Mouse (Mus musculus) CD4-positive, CD25-positive, alpha-beta regulatory T cell, adult 2 months (primary cell): ENCODE data around the gene Abtb2.

ENCODE experiments used
- DNase-seq: peaks from one replicate; pipeline ENCODE4 v3.0.0-alpha.2; 2012; ENCODE audit warnings: low read depth, low spot score

Gene Abtb2

DNA sequence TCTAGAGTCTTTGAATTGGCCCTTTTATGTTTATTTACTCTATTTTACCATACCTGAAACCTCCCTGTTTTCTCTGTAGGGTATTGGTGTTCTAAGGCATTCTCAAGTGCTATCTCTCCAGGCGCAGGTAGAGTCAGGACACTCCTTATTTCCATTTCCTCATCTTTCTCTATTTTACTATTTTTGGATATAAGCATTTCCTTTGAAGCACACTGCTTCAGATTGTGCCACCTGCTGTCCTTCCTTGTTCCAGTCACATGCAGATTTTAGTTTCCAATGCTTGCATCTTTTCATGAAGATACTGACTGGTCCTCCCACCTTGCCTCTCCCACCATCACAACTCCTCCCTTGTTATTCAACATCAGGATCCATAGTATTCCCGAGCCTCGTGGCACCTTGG, 47.8 kb downstream of the Abtb2 start:
- DNase-seq, result no peak

GRCm38 (mm10) chr2:103615028-103615427, 48.9 kb downstream of the Abtb2 start:
- DNase-seq, result no peak

DNA sequence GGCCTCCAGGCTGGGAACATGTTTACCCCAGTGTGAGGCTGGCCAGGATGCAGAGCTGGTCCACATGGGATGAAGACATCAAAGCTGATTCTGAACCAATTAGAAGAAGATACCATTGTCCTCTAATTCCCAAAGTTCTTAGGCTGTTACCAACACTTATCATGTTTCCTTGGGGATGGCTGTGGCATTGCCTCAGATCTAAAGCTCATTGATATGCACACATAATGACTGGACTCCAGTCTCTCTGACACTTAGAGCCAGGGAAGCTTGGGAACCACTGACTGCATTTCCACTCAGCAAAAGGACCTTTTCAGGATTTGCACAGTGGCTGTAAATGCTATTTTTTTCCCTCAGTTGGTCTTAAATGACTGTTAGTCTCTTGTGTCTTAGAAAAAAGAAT, 52.3 kb downstream of the Abtb2 start:
- no peak for DNase-seq

DNA sequence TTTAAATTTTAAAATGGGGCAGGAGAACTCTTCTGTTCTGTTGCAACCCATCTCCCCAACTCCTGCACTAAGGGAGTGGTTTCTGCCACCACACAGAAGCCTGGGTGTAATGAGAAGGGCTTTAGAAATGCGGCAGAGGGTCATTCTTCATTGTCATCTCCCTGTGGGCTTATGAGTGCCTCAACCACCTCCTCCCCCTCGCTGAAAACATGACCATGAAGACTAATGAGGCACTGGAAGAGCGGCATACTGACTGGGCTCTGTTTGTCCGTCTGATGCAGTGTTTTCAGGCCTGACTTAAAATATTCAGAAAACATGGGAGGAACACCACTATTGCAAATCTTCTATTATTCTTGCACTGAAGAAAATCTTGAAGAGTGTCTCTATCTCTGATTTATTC, 56.8 kb downstream of the Abtb2 start:
- DNase-seq, result no peak

DNA sequence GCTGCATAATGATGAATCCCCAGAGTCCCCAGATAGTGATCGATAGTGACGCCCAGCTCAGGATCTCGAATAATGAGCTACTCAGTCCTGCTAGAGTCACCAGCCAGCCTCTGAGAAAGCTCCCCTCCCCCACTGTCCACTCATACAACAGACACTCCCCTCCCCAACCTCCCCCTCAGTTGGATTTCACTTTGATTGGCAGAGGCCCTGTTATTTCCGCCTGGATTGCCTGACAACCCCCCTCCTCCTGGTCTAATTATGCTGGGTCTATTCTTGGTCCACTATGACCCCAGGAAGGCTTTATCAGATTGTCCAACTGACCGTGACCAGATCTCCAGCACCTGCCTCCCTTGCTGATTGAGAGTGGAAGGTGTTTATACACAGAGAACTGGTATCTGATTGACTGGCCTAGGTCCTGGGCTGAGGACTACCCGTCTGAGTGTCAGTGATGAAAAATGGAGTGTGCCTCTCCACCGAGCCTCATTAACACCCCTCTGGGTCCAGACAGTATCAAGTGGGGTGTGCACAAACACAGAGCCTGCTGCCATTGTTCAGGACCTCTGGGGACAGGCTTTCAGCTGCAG, 59.3 kb downstream of the Abtb2 start:
- DNase-seq, result no peak

DNA sequence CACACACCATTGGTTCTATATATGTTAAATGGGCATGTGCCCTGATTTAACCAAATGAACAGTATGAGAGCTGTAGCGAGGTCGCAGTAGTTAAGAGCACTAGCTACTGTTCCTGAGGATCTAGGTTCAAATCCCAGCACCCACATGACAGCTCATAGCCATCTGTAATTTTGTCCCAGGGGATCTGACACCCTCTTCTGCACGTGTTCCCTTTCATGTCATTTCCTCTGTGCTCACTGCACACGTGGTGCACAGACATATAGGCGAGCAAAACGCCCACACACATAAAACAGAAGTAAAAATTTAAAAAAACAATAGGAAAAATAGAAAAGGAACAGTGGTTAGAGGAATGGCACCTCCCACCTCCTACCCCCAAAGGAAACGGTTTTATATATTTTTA, 61.0 kb downstream of the Abtb2 start:
- peak; percentile 55 for DNase-seq

DNA sequence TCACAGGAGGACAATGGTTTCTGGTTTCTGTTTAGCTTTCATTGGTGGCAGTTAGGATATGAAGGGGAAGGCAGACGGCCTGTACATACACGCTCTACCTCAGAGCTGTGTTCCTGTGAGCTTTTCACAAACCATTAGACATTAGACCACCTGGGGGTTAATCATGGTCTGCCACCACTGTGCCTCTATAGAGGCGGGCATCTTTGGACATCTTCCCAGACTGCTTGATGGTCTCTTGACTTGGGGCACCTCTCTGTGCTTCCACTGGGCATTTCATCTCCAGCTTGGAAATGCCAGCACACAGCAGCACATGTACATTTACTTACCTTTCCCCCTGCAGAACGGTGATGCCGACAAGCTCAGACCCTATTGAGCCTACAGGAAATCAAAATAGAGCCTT, 63.8 kb downstream of the Abtb2 start:
- no peak for DNase-seq

- DNase-seq, result no peak
Observed at GRCm38 (mm10) chr2:103631293-103631717, 65.2 kb downstream of the Abtb2 start.

DNA sequence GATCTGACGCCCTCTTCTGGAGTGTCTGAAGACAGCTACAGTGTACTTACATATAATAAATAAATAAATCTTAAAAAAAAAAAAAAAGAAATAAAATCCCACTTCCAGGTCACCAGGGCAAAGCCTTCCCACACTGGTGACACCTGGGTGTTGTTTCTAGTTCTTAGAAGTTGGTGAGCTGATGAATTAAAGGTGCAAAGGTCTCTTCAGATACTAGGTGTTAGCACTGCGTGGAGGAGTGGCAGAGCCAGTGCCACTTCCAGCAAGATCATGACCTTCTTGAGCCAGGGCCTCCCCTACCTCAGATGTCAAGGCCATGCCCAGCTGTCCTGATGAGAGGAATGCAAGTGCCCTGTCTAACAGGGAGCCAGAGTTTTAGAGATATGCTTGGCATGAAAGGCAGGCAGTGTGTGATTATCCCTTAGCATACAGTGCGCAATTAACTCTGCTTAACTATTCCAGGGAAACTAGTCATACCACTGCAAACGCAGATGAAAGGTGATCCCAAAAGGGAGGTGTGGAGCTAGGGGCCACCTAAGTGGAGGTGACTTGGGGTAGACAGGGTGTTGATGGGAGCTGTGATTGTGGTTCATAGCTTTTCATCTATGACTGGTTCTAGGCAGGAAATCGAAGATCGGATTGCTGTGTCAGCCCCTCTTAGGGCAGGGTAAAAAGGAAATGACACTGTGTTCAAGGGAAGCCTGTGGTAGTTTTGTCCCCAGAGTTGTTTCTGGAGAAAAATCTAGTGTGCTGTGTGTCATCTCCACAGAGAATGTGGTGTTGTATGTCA, 66.2 kb downstream of the Abtb2 start:
- DNase-seq, result peak; percentile 68

GRCm38 (mm10) chr2:103632926-103633250, 66.8 kb downstream of the Abtb2 start:
- no peak for DNase-seq

DNA sequence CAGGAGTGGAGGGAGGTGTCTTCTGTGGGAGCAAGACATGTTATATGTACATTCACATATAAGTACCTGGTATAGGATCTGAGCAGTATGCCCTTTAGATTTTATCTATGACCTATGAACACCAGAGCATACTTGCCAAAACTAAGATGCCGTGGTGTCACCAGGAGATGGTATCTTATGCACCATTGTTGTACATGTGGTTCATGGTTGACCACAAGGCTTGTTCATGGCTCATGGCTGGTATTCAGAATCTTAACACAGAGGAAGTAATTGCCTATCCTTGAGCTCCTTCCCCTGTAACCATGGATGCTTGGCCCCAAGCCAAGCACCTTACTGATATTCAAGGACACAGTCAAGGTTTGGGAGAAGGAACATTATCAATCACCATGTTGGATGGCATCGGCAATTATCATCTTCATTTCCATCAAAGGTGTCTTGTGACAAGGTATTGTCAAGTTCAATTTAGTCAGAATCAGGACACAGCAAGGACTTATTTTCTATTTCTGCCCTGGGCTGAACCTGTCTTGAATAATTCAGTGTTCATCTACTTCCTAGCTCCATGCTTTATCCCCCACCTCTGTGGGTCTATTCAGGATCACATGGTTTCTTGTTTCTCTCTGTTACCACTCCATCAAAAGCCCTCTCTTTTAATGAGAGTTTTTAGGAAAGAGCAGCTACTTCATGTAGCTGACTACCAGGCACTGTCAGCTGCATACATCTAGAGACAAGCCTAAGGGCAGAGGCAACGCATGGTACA, 69.8 kb downstream of the Abtb2 start:
- DNase-seq, result no peak

- DNase-seq, result no peak
Observed at GRCm38 (mm10) chr2:103637385-103637784, 71.3 kb downstream of the Abtb2 start.

DNA sequence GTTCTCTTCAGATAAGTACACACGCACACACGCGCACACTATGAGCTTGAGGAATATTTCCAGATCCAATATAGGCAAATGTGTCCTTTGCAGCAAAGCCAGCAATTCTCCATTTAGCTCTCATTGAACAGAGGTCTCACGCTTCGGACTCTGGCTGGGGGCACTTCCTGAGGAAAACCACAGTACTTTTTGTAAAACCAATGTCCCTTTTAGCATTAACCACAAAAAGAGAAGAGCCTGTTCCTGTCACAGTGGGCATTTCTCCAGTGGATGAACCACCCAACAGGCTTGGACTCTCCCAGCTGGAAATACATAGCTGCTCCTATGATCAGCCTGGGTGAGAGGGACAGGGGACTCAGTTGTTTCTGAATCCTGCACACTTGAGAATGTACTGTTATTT, 71.8 kb downstream of the Abtb2 start:
- no peak for DNase-seq

GRCm38 (mm10) chr2:103639701-103640100, 73.6 kb downstream of the Abtb2 start:
- DNase-seq, result no peak

DNA sequence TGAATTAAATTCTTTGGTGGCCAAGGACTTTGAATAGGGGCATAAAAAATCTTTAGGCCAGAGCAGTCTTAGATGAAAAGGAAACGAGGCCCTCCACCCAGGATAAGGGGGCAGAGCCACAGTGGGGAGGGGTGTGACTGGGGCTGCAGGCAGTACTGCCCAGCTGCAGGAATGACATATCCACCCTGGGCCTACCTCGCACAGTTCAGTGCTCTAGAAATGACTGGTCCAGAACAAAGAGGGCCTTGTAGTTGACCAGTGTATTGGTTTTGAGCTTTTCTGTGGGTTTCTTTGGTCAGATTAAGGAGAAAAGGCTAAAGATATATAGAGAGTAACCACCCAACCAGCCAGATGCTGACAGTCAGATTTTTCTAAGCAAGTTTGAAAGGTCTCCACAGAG, 74.8 kb downstream of the Abtb2 start:
- no peak for DNase-seq

DNA sequence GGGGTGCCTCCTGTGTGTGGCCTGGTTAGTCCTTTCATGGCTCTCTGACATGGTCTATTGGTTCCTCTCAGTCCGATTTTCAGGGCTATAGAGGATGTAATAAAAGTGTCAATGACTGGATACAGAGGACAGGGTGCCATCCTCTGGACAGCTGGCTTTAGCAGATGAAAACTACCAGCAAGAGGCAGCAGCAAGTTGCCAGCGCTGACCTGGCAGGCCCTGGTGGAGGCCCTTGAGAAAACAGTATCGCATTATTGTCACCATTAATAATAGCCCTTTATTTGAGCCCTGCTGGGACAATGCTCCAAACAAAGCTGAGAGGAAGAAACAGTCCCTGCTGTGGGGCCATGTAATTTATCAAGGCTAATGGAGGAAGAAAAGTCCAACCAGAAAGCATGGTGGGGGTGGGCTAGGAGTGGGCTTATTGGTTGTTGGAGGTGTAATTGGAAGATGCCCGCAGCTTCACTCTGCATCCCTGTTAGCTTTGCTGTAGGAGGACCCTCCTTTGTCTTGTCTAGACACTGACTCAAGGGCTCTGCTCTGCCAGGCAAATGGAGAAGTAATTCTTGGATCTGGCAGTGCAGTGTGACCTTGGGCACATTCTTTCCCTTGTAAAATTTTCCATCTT, 77.6 kb downstream of the Abtb2 start:
- no peak for DNase-seq

GRCm38 (mm10) chr2:103644418-103644817, 78.3 kb downstream of the Abtb2 start:
- DNase-seq, result no peak

GRCm38 (mm10) chr2:103650314-103650879, 84.3 kb downstream of the Abtb2 start:
- DNase-seq, result no peak

DNA sequence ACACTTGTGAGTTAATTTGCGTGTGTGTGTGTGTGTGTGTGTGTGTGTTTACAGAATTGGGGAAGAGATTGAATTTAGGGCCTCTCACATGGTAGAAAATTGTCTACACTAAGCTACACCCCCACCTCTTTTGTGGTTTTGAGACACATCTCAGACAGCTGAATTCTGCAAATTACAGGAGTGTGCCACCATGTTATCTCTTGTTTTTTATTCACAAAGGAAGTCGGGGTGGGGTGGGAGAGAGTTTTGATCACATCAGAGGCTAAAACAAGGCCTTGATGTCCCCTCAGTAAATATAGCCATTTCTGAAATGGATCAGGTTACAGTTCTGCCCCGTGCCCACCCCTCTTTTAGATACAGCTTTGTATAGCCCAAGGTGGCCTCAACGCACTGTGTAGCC, 86.0 kb downstream of the Abtb2 start:
- DNase-seq, result peak; percentile 66

- DNase-seq, result no peak
Observed at GRCm38 (mm10) chr2:103655037-103655436, 88.9 kb downstream of the Abtb2 start.

- DNase-seq, result peak; percentile 66
Observed at GRCm38 (mm10) chr2:103656028-103656427, 89.9 kb downstream of the Abtb2 start.

- no peak for DNase-seq
Observed at GRCm38 (mm10) chr2:103659167-103659566, 93.1 kb downstream of the Abtb2 start.
